Mouse (Mus musculus) adrenal gland, adult 18-20 months (tissue): ENCODE measurements around the gene Ehd4. TPM values are rescaled to one million over a fixed set of nuclear protein-coding genes. Genes with fewer than 3 reads are reported as not detected.

ENCODE experiments used
- DNase-seq, 2 experiments: peaks; one replicate each; pipeline ENCODE4 v3.0.0; 2021 to 2022; ENCODE audit warnings: low spot score in 2 of 2
- total RNA-seq, 2 experiments: library from RNA; stranded (reverse); gene quantifications; 1 replicate in 1 of 2; 2 replicates in 1 of 2; pipeline ENCODE4 v1.2.3; 2021

Ehd4 gene
- total RNA-seq, 2 experiments from 2014 or later, result 34.4 to 39.2 TPM

GRCm38 (mm10) chr2:120113476-120113875 lies 40.9 kb downstream of the Ehd4 start:
- DNase-seq, result no peak

GRCm38 (mm10) chr2:120111596-120111995 lies 42.8 kb downstream of the Ehd4 start:
- DNase-seq, result no peak

- DNase-seq, result no peak
Observed at GRCm38 (mm10) chr2:120111172-120111571, 43.2 kb downstream of the Ehd4 start.

DNA sequence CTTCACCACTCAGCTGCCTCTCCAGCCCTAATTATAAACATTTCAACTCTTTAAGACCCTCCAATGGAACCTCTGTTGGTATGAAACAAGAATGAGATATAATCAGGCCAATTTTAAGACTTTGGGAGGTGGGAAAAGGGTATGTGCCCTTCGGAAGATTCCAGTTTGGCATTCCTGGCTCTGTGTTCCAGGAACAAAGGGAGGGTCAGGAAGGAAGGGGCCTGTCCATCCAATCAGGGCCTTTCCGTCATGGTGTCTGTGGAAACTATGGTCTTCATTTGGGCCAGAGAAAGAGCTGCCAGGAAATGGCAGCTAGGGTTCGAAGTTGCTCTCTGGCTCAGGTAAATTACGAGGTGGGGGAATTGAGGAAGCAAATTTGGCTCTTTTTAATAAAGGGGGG lies 46.3 kb downstream of the Ehd4 start:
- DNase-seq, result no peak

- DNase-seq, result no peak
Observed at GRCm38 (mm10) chr2:120107446-120107845, 47.0 kb downstream of the Ehd4 start.

GRCm38 (mm10) chr2:120106397-120106973 lies 47.9 kb downstream of the Ehd4 start:
- DNase-seq, result no peak

DNA sequence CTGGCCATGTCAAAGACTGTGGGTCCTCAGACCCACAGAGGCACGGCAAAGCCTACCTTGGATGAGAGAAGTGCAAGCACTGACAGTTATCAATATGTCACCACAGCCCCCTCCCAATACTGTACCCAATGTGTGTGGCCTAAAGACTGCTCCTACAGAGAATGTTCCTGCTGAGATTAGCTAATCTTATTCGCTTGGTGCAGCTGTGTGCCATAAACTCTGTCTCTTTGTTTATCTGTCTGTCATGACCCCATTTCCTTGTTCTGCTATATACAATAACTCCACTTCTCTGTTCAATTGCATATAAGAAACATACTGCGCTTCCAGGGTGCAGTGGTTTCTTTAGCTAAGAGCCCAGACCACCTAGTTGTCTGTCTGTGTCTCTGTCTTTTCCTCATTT lies 48.5 kb downstream of the Ehd4 start:
- DNase-seq, result no peak

- peak in 1 of 2 experiments; percentile 20 for DNase-seq
Observed at GRCm38 (mm10) chr2:120102881-120103280, 51.5 kb downstream of the Ehd4 start.

DNA sequence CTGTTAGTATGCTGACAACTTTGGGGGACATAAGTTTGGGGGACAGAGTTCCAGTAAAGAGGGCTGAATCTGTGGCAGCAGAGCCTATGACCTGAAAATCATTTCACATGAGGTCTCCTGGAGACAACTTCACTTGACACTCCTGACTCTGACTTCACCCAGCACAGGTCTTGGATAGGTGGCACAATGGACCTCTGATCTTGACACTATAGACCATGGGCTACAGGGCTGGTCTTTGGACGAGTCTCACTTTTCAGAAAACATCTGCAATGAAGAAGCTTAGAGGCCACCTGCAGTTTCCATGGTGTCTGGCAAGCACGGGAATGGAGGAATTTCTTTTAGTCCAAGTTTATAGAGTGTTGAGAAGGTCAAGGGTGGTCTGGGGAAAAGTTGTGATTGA lies 52.0 kb downstream of the Ehd4 start:
- DNase-seq, result no peak

GRCm38 (mm10) chr2:120101961-120102360 lies 52.4 kb downstream of the Ehd4 start:
- DNase-seq, result no peak

- no peak for DNase-seq
Observed at GRCm38 (mm10) chr2:120099886-120100285, 54.5 kb downstream of the Ehd4 start.

DNA sequence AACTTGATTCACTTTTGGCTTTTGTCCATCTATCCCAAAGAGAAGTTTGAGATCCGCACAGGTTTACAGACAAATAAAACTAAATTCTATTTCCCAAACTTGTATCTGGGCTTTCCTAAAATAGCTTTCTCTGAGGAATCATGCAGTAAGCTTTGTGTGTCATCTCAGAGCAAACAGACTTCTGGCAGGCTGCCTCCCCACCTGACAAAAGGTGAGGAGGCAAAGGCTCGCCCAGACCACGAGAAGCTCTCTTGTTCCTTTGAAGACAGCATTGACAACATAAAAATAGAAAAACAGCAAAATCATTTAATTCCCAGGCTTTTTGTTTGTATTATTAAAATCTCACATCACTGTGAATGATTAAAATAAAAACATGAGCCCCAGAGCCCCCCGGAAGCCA lies 55.1 kb downstream of the Ehd4 start:
- no peak for DNase-seq

DNA sequence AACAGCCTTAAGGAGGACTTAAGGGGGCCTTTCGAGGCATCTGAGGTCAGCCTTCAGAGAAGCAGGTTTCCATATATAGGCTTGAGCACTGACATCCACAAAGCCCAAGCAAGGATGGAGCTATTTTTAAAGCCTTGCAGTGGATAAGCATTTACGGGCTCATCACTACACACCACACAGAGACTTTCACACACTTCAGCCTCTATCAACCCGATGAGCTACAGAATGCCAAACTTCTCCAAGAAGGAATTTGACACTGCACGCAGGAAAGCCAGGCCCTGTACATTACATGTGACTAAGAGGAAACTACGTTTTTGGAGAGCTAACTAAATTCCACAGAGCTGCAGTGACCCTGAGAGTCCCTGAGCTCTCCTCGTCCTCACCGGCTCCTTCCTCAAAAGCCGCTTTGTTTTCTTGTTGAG lies 55.6 kb downstream of the Ehd4 start:
- DNase-seq, result no peak

DNA sequence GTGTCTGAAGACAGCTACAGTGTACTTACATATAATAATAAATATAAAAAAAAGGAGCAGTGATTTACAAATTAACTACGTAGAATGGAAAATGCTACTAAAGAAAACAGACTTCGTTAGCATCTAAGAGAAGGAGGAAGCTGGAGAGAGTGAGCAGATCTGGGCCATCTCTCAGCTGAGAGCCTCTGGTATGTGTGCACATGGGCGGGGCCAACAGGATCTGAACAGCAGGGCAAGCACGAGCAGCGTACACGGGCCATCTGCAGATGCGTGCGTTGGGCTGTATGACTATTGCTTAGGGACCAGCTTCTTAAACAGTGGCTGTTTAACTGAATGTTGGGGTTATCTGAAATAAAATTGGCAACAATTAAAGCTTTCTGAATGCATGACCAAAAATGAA lies 56.5 kb downstream of the Ehd4 start:
- DNase-seq, result no peak

DNA sequence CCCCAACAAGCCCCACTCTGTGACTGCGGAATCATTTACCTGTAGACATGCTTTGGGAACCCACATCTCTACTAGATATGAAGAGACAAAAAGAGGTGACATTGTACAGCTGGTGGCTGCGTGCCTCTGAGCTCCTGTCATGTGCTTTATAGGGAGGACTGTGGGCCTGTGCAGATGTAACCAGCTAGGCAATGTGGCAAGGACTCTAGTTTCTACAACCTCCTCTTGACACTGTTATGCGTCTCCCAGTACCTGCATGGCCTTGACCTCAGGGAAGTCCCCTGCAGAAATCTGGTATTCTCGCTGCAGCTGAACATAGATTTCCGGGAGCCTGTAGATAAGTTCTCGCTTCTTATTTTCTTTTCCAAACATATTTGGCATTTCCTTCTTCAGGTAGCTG lies 57.7 kb downstream of the Ehd4 start:
- no peak for DNase-seq

DNA sequence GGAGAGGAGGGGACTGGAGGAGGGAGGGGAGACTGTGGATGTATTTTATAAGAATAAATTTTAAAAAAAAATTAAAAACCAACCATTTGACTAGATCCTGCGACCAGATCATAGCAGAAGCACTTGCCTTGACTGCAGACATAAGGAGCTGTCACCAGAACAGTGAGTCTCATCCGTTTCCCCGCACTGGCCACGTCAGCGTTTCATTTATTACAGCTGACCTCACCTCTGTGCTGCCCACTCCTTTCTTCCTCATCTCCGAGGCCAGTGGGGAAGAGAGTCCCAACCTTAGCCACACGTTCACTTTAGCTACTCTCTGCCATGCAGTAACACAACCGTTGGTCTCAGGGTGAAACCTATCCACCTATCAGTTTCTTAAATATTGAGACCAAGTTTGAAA lies 58.2 kb downstream of the Ehd4 start:
- DNase-seq, result no peak

- DNase-seq, result no peak
Observed at GRCm38 (mm10) chr2:120095171-120095570, 59.2 kb downstream of the Ehd4 start.

DNA sequence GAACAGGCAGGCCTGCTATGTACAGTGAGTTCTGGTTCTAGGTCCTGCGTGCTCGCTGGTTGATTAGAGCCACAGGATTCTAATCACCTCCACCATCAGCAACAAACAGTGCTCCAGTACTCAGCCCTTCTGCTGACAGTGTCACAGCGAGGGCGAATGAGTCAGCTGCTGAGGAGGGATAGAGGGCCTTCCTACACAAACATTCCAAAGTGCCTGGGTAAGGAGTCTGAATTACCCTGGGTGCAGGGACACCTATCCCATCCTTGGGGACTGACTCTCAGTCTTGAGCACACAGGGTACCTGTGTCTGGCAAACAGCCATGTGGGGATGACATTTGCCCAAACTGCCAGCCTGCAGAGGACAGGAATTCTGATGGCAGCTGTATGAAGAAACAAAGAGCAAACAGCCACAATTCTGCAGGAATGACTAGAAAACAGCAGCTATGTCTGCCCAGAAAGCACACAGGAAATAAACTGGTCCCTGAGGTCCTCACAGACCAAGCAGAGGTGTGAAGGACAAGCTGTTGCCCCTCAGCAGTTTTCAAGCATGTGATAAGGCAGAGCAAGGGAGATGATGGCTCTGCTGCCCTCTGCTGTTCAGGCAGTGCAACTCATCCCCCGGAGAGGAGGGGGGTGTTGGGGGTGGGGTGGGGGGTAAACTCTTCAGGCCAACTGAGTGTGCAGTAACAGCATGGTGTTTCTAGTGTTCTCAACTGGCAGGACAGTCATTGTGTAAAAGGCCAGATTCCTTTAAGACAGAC lies 60.6 kb downstream of the Ehd4 start:
- peak; percentile 61 to 67 for DNase-seq

DNA sequence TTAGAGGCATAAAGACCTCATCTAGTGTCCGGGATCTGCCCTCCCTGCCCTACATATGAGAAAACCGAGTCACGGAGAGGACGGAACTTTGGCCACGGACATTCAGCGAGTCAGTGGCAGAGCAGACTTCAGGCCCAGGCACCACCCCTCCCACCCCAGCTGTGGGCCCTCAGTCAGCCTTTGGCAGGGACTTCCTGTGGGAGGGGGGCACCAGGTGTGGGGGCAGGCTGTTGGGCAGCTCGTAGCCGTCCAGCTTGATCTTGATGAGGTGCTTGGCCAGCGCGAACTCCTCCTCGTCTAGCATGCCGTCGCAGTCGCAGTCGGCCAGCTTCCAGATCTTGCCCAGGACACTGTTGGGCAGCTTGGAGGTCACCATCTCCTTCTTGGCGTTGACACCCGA lies 63.4 kb downstream of the Ehd4 start:
- DNase-seq, result no peak

- DNase-seq, result no peak
Observed at GRCm38 (mm10) chr2:120087897-120088296, 66.5 kb downstream of the Ehd4 start.

- no peak for DNase-seq
Observed at GRCm38 (mm10) chr2:120087391-120087790, 67.0 kb downstream of the Ehd4 start.

- no peak for DNase-seq
Observed at GRCm38 (mm10) chr2:120086038-120086437, 68.4 kb downstream of the Ehd4 start.
